Mouse (Mus musculus): Measurements from ENCODE around the gene Dlg2. TPM values are rescaled to one million over a fixed set of nuclear protein-coding genes. Genes with fewer than 3 reads are reported as not detected.

Gene Dlg2
- polyA plus RNA-seq, 1 experiment = 7.6 TPM

DNA sequence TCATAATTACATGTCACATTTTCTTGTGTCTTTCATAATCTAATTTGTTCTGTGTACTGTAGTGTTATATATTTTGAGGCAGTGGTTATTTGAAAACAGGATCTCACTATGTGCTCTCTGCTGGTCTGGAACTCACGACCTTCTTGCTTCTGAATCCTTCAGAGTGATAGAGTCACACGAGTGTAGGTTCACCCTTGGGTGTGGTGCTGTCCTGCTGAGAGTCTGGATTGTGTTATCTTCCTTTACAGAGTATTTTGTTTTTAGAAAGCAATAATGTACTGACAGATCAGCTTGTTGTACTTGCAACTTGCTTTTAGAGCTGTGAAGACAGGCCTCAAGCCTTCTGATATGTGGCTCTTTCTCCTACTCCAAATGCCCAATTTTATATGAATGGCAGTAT, 1953.8 kb downstream of the Dlg2 start:
- Histone ChIP-seq H3K27ac (replicated peaks; ENCODE audit: low read depth, low read length) (no peak overlapping the region), H3K4me1 (ENCODE audit: control insufficient read depth, insufficient read depth, insufficient read length, low read length) (no peaks in the 10 kb centered on the region), H3K4me3 (ENCODE audit: insufficient read depth, low read depth, low read length) (no peak overlapping the region)

DNA sequence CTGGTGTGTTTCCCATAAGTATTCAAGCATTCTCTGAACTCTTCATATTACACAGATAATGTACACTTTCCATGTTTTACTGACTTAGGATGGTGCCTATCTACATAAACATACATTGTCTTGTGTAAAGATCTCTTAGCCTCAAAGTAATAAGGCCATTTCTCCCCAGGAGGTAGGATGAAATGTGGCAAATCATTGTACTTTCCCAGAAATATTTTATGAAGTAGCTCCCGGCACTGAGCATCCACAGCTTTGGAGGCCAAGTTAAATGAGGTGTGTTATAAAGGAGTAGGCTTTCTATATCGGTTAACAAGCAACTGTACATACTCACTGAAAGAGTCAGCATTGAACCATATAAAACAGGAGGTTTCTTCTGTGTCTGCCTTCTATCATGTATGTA, 1960.7 kb downstream of the Dlg2 start:
- H3K27ac ChIP-seq (replicated peaks; ENCODE audit: low read depth, low read length) = no peak overlapping the region
- H3K4me3 ChIP-seq (ENCODE audit: insufficient read depth, low read depth, low read length) = no peak overlapping the region
- 0 out of 2 replicates have a peak, but pooled peaks cover under 1% of the 10 kb centered on the region for H3K4me1 ChIP-seq (ENCODE audit: control insufficient read depth, insufficient read depth, insufficient read length, low read length)

DNA sequence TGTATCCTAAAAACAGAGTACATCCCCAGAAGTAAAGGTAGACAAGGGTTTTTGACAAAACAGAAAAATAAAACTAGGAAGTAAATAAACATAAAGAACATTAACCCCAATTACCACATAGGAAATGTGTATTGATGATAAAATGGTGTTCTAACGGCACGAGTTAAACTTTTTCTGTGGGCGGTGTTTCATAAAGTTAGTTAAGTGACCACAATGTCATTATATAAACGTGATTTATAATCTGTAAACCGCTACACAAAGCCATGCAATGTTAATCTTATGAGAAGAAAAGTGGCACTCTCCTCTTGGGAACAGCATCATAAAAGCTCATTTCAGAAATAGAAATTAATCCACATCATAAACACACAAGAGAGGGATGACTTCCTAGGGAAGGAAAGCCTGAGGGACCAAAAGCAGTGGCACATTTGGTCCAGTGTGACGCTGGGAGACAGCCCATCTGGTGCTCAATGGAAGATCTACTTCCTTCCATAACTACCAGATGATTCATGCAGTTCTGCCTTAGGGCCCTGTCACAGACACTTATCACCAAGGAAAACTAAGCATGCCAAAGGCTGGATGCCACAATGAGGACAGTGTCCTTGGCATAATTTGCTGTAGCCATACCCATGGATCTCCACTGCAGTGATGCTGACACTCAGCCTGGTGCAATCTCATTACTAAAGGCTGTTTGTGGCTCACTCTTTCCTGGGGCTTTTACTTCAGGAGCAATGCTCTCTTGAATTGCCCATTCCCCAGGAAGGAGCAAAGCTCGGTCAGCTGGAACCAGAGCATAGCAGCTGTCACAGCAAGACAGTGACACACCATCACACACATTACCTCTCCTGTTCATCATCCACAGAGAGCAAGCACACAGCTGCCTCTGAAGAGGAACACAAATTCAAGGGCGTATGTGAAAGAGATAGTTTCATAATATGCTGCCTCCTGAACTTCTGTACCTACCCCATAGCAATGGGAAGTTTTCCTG, 1963.3 kb downstream of the Dlg2 start:
- Histone ChIP-seq H3K27ac (replicated peaks; ENCODE audit: low read depth, low read length) (no peak overlapping the region), H3K4me1 (ENCODE audit: control insufficient read depth, insufficient read depth, insufficient read length, low read length) (0 out of 2 replicates have a peak, but pooled peaks cover 2% of the 10 kb centered on the region), H3K4me3 (ENCODE audit: insufficient read depth, low read depth, low read length) (no peak overlapping the region)

DNA sequence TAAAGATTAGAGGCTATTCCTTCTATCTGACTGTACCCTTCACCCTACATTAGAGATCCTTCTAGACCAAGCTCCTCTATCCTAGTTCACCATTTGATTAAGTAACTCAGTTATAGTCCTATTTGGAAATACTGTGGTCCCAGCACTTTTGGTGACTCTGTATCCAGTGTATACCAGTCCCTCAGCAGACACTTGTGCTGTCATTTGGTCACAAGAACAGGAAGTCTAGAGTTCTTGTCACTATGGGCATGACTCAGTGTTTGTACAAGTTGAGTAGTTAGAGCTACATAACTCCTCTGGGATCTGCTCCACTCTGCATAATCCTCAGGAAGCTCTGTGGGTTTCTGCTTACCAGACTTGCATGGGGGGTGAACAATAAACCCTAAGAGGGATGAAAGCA, 1965.1 kb downstream of the Dlg2 start:
- no peak overlapping the region for H3K27ac ChIP-seq (replicated peaks; ENCODE audit: low read depth, low read length)
- H3K4me1 ChIP-seq (ENCODE audit: control insufficient read depth, insufficient read depth, insufficient read length, low read length) = 0 out of 2 replicates have a peak, but pooled peaks cover 2% of the 10 kb centered on the region

DNA sequence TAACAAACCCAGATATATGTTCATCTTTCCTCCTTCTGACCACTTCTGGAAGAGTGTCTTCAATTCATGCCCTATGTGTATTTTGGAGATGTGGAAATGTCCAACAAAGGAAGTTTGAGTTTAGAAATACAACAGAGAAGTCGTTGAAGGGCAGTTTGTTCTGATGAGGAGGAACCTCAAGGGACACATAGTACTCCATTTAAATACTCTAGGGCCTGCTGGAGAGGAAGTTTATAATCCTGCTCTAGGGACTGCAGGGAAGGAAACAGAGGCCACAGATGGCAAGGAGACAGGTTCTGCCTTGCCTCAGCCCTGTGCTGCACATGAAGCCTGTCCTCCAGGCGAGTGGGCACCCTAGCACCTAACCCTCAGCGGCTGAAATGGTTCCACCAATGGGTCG, 1965.6 kb downstream of the Dlg2 start:
- 0 out of 2 replicates have a peak, but pooled peaks cover 2% of the 10 kb centered on the region for H3K4me1 ChIP-seq (ENCODE audit: control insufficient read depth, insufficient read depth, insufficient read length, low read length)
- H3K4me3 ChIP-seq (ENCODE audit: insufficient read depth, low read depth, low read length) = no peak overlapping the region
- no peak overlapping the region for H3K27ac ChIP-seq (replicated peaks; ENCODE audit: low read depth, low read length)

More for the DNA sequence above, 1965.1 kb downstream of the Dlg2 start:
- no peak overlapping the region for H3K4me3 ChIP-seq (ENCODE audit: insufficient read depth, low read depth, low read length)

DNA sequence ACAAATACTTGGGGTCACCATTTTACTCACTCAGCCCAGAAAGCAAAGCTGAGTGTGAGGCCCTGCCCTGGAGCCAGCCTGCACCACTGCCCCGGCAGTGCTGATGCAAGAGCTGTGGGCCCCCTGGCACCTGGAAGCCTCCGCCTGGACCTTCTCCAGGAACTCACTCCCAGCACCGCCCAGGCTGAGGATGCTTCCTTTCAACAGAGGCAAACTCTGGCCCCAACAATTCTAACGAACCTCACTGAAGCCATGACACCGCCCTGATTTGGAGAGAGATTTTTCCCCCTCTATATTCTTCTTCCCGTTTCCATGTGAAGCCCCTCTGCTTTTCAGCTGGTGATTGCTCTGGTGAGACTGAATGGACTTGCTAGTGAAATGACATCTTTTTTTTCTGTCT, 1971.5 kb downstream of the Dlg2 start:
- H3K27ac ChIP-seq (replicated peaks; ENCODE audit: low read depth, low read length) = no peak overlapping the region
- no peak overlapping the region for H3K4me3 ChIP-seq (ENCODE audit: insufficient read depth, low read depth, low read length)
- no peaks in the 10 kb centered on the region for H3K4me1 ChIP-seq (ENCODE audit: control insufficient read depth, insufficient read depth, insufficient read length, low read length)

DNA sequence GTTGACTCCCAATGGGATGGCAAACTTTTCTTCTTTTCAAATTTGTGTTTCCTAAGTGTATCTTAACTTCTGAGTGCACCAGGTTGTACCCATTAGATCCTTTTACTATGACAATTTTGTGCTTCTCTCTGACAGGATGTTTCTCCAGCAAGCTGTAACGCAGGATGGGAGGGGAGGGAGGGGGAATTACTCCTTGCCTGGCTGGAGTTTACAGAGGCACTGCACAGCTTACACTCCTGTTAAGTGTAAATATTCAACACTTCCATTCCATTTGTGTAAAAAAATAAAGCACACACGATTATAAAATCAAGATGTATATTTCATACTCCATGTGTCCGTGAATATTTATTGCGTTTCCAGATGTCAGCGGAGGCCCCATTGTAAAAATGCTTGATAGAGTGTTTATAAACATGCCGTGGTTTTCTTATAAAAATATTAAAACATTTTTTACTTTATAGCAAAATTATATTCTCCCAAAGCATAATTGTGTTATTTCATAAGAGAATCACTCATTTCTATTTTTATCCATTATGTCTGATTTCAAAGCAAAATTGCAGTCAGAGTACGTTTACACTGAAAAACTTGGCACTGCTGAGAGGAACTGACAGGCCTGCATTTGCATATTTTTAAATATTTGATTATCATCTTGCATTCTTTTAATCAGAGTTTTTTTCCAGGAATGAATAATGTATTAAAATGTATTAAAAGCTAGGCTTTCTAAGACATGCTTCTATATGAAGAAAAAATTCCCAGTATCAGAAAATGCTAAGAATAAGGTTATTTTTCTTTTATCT, 1972.5 kb downstream of the Dlg2 start:
- no peak overlapping the region for H3K27ac ChIP-seq (replicated peaks; ENCODE audit: low read depth, low read length)
- no peaks in the 10 kb centered on the region for H3K4me1 ChIP-seq (ENCODE audit: control insufficient read depth, insufficient read depth, insufficient read length, low read length)

DNA sequence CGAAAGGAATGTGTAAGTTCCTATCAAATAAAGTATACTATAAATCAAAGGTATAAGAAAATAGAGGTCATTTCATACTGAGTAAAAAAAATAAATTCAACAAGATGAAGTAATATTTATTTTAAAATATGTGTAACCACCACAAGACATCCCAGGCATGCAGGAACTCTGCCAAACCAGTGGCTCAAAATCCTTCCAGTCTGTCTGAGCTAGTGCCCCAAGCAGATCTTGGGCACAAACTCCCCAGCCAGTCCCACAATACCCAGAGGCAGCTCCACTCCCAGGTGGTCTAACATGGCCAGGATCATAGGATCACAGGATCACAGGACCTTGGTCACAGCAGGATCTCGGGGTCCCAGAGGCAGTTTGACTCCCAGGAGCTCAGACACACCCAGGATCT, 1977.7 kb downstream of the Dlg2 start:
- Histone ChIP-seq H3K4me3 (ENCODE audit: insufficient read depth, low read depth, low read length) (no peak overlapping the region), H3K27ac (replicated peaks; ENCODE audit: low read depth, low read length) (no peak overlapping the region), H3K4me1 (ENCODE audit: control insufficient read depth, insufficient read depth, insufficient read length, low read length) (no peaks in the 10 kb centered on the region)

More for the DNA sequence above, 1972.5 kb downstream of the Dlg2 start:
- H3K4me3 ChIP-seq (ENCODE audit: insufficient read depth, low read depth, low read length) = no peak overlapping the region

DNA sequence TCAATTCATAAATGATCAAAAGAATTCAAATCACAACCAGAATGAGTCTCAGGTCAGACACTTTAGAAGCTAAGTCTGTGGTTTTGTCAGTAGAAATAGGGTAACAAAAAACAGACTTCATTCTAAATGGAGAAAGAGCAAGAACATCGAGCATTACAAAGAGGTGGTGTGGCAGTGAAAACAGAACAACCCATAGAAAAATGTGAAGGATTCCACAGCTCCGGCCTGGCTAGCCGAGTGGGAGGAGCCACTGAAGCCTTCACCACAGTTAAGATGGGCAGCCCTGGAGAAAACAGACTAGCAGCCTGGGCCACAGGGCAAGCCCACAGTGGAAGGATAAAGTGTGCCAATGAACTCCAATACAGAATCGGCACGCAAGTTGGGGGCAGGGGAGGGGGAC, 1979.5 kb downstream of the Dlg2 start:
- no peak overlapping the region for H3K4me3 ChIP-seq (ENCODE audit: insufficient read depth, low read depth, low read length)
- no peak overlapping the region for H3K27ac ChIP-seq (replicated peaks; ENCODE audit: low read depth, low read length)
- no peaks in the 10 kb centered on the region for H3K4me1 ChIP-seq (ENCODE audit: control insufficient read depth, insufficient read depth, insufficient read length, low read length)

DNA sequence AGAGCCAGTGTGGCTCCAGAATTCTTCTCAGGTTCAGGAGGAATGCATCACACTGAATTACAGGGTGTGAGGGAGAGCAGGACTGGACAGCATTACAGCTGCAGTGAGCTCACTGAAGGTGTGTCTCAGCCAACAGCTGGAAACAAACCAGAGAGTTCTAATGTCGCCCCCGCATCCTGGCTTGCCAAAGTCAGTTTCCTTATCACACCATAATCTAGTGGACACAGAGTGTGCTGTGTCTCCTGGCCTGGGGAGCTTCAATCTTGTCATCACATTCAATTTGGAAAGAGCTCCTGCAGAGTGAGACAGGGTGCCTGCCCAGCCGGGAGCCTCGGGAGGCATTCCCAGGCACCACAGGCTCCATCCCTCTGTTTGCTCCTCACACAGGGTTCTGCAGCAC, 1981.3 kb downstream of the Dlg2 start:
- H3K4me1 ChIP-seq (ENCODE audit: control insufficient read depth, insufficient read depth, insufficient read length, low read length) = no peaks in the 10 kb centered on the region
- no peak overlapping the region for H3K27ac ChIP-seq (replicated peaks; ENCODE audit: low read depth, low read length)
- no peak overlapping the region for H3K4me3 ChIP-seq (ENCODE audit: insufficient read depth, low read depth, low read length)

DNA sequence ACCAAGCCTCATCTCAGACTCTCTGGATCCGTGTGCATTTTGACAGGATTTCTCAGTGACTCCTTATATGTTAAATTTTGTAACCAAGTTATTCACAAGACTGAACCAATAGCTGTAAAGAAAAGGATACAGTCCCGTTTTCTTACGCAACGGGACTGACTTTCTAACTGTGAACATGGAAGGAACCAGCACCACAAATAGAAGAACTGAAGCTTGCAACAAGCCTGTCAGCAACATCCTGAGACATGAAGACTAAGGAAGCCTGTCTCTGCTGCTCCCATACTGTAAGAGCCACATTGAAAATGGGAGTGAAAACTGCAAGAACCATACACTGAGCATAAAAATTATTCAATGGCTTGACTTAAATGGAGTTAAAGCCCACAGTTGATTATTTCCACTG, 1981.8 kb downstream of the Dlg2 start:
- H3K4me1 ChIP-seq (ENCODE audit: control insufficient read depth, insufficient read depth, insufficient read length, low read length) = no peaks in the 10 kb centered on the region
- no peak overlapping the region for H3K4me3 ChIP-seq (ENCODE audit: insufficient read depth, low read depth, low read length)
- H3K27ac ChIP-seq (replicated peaks; ENCODE audit: low read depth, low read length) = no peak overlapping the region

DNA sequence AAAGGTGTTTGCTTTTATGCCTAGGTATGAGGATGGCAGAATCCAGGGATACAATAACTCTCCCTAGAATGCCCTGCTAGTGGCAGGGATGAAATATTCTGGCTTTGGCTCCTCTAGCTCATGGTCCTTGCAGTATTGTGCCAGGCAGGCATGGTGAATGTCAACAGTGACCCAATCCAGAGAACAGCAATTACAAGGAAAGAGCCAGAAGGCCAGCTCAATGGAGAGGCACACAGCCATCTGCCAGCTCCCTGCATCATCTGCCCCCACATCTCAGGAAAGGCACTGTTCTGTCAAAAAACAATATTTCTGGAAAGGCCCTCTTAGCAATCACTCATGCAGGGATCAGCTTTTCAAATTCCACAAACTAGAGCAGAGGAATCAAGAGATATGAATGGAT, 1984.1 kb downstream of the Dlg2 start:
- Histone ChIP-seq H3K4me1 (ENCODE audit: control insufficient read depth, insufficient read depth, insufficient read length, low read length) (no peaks in the 10 kb centered on the region), H3K4me3 (ENCODE audit: insufficient read depth, low read depth, low read length) (no peak overlapping the region), H3K27ac (replicated peaks; ENCODE audit: low read depth, low read length) (no peak overlapping the region)

DNA sequence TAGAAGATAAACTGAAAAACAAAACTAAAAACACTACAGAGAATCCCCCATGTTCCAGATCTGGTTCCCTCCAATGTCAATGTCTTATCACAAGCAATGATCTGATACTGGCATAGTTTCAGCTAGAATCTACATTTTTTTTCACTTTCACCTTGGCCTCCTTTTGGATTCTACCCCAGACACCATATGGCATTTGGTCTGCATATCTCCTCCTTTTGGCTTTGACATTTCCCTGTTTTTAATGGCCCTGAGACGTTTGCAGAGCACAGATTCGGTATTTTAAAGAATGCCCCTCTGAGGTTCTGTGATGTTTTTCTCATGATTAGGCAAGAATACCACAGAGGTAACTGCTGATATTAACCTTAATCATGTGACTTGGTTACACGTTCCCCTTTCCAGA, 1984.8 kb downstream of the Dlg2 start:
- H3K4me3 ChIP-seq (ENCODE audit: insufficient read depth, low read depth, low read length) = no peak overlapping the region
- H3K27ac ChIP-seq (replicated peaks; ENCODE audit: low read depth, low read length) = no peak overlapping the region
- H3K4me1 ChIP-seq (ENCODE audit: control insufficient read depth, insufficient read depth, insufficient read length, low read length) = no peaks in the 10 kb centered on the region

DNA sequence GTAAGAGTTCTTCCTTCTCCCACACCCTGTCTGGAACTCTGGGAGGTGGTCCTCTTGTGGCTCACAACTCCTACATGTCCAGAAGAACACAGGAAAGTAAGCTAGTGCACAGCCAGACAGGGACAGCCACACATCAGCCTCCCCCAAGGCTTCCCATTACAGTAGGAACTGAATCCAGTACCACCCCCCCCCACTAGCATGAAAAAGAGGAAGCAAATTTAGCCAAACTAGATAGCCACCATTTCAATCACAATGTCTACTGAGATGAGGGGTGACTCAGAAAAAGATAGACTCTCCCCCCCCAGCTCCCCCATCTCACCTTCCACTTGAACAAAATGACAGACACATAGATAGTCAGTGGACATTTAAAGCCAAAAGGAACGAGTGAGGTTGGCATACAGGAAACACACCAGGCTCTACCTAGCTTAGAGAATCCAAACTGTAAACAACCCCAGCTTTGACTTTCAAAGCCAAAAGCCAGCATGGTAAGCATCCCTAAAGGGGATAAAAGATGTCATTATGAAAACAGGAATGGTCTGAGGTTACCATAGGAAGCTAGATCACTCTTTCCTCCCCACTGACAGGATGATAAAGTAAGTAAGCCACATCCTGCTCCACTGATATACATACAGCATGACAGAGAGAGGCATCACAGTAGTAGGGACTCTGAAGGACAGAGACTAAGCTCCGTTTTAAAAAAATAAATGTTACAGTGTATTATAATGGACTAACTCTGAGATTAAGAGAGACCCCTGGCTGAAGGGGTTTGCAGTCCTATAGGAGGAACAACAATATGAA, 1986.8 kb downstream of the Dlg2 start:
- Histone ChIP-seq H3K4me3 (ENCODE audit: insufficient read depth, low read depth, low read length) (no peak overlapping the region), H3K4me1 (ENCODE audit: control insufficient read depth, insufficient read depth, insufficient read length, low read length) (no peaks in the 10 kb centered on the region), H3K27ac (replicated peaks; ENCODE audit: low read depth, low read length) (no peak overlapping the region)

DNA sequence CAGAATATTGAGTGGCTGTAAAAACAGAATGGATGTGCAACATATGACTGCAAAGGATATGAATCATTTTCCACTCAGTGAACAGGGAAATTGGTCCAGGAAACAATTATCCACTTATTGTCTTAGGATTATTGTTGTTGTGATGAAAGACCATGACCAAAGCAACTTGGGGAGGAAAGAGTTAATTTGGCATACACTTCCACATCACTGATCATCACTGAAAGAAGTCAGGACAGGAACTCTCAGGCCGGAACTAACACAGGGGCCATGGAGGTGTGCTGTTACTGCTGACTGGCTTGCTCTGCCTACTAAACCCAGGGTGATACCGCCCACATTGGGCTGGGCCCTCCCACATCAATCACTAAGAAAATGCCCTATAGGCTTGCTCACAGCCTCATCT, 1987.8 kb downstream of the Dlg2 start:
- H3K4me1 ChIP-seq (ENCODE audit: control insufficient read depth, insufficient read depth, insufficient read length, low read length) = no peaks in the 10 kb centered on the region
- H3K4me3 ChIP-seq (ENCODE audit: insufficient read depth, low read depth, low read length) = no peak overlapping the region
- no peak overlapping the region for H3K27ac ChIP-seq (replicated peaks; ENCODE audit: low read depth, low read length)
